Mouse (Mus musculus) frontal cortex, adult (tissue): ENCODE measurements around the gene Gm5799.
"Not testable (repeated sequence)": the region's sequence is repeated elsewhere in the genome, so short reads cannot be mapped to it uniquely, and the experiment has no call there.

Experiments
- ATAC-seq: cut with Nextera tagmentation; 2 replicates; pipeline ENCODE4 v1.9.2; 2017; ENCODE audit warnings: mild to moderate bottlenecking, moderate library complexity, mixed read lengths; ENCODE audit not compliant: low TSS enrichment

Gm5799 gene

GRCm38 (mm10) chr14:43543276-43543675 lies at the start of gene Gm5799:
Gene Gm5799 (plus strand): TSS chr14:43543576.
- not testable (repeated sequence) for ATAC-seq

DNA sequence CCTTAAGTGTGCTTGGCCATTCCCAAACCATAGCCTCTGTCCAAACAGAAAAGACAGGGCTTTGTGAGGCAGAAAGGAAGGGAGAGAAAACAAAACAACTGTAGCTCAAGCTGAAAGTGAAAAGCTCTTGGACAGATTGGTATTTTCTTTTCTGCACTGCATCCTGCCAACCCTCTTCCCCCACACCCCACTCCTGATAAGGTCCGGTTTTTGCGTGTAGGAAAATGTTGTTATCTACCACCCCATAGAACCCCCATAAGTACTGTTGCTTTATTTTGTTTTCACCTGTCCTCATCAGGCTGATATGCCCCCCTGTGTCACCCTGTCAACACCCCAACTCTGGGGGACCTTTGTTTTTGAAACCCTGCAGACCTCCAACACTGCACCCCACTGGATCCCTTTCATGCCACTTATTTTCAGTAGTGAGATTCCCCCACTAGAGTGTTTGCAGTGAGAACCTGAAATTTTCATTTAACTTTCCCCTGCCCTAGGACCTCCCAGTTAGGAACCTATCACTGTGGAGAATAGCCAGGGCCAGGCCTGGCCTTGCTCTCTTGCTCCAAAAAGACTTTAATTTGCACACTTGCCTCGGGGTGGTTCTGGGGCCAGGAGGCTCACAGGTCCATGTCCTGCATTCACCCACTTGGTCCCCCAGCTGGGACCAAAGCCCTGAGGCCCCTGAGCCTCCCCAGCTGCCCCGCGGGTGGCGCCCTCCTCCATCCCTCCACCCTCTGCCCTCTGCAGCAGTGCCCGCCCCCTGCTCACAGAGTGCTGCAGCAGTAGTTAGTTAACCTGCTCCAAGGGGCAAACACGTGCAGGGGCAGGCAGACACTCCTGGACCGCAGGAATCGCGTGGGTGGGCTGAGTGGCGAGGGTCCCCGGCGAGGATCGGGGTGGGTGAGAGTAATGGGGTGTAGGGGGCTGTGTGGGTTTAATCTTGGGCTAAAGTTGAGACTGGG lies 12.0 kb upstream of the Gm5799 start:
- not testable (repeated sequence) for ATAC-seq

- ATAC-seq: not testable (repeated sequence)
Observed at GRCm38 (mm10) chr14:43532011-43532383, 11.4 kb upstream of the Gm5799 start.

DNA sequence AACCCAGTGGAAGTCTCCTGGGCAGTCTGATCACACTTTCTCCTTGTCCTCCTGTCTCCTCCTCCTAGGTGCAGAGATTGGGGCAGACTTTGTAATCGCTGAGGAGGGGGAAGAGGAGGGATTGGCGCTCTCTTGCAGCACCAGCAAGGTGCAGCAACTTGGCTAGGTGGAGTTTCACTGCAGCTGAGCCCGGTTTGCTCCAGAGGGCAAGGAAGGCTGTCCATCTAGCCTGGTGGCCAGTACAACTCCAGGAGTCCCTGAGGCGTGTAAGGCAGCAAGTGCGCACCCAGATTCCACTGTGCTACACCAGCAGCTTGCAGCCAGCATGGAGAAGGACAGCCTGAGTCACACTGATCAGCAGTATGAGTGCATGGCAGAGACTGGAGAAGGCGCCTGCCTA lies 11.0 kb upstream of the Gm5799 start:
- ATAC-seq: not testable (repeated sequence)

DNA sequence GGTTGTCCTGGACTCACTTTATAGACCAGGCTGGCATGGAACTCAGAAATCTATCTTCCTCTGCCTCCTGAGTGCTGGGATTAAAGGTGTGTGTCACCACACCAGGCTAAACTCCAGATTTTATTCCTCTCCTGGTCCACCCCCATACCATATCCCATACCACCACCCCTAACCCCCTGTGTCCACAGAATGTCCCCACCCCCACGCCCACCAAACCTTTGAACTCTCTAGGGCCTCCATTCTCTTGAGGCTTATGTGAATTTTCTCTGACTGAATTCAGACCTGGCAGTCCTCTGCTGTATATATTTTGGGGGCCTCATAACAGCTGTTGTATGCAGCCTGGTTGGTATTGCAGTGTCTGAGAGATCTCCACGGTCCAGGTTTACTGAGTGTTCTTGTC lies 5.2 kb upstream of the Gm5799 start:
- not testable (repeated sequence) for ATAC-seq

- ATAC-seq: not testable (repeated sequence)
Observed at GRCm38 (mm10) chr14:43546281-43546680, 2.9 kb downstream of the Gm5799 start.

- ATAC-seq: not testable (repeated sequence)
Observed at GRCm38 (mm10) chr14:43552271-43552670, 8.9 kb downstream of the Gm5799 start.

DNA sequence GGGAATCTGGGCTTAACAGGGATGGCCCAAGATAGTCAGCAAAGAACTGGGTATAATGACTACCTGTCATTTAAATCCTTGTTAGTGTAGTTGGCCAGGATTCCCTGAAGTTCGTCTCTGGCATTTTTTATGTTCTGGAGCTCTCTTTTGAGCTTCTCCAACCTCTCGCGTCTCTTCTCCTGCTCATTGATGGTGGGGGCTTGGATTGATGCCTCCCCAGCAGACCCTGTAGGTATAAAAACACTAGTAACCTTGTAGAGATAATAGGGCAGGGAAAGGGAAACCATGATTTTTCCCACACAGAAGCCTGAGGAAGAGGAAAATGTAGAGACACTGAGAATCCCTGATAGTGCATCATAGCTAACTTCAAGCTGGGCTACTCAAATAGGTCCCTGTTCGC lies 34.6 kb downstream of the Gm5799 start:
- ATAC-seq: not testable (repeated sequence)

DNA sequence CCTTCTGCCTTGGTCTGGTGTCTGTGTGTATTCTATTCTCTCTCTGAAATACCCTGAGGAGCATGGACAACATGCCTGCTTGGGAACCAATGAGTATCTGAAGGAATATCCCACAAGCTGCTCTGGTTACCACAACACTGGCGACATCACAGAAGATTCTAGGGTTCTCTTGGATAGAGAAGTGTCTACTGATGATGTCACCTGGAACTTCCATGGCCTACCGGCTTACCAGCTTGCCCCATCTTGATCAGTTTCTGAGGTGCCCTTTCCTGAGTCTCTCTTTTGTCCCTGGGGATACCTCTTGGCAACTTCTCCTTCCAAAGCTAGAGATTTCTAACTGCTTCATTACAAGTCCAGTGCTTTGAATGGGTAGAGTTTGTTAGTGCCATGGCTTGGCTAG lies 35.7 kb downstream of the Gm5799 start, which contains the start of gene Gm17654:
Gm17654 (minus strand) TSS at position 101 of the 400 bp plus-strand sequence.
- not testable (repeated sequence) for ATAC-seq
